Mouse (Mus musculus) stomach, embryonic 14.5 days (tissue): ENCODE results near the gene 3110082I17Rik. TPM values are rescaled to one million over a fixed set of nuclear protein-coding genes. Genes with fewer than 3 reads are reported as not detected.

Source experiments
- ATAC-seq: fragments of 200-750 bp; cut with Nextera tagmentation; 2 replicates; pipeline ENCODE4 v1.8.0; 2017; ENCODE audit warnings: low read depth, moderate TSS enrichment; ENCODE audit not compliant: insufficient number of reproducible peaks, insufficient read depth, low FRiP score
- H3K27ac ChIP-seq: fragments of 300-500 bp; sonication (generic); 2 replicates; pipeline ENCODE4 v1.5.1; 2014; ENCODE audit warnings: mild to moderate bottlenecking, low read length, moderate library complexity, mixed read lengths
- H3K27me3 ChIP-seq: fragments of 300-500 bp; sonication (generic); 2 replicates; pipeline ENCODE4 v1.6.1; 2014; ENCODE audit warnings: low read length, control low read depth, mixed read lengths; ENCODE audit not compliant: control insufficient read depth, insufficient read depth
- H3K36me3 ChIP-seq: fragments of 300-500 bp; sonication (generic); 2 replicates; pipeline ENCODE4 v1.6.1; 2014; ENCODE audit warnings: mild to moderate bottlenecking, control low read depth, low read length, moderate library complexity, mixed read lengths; ENCODE audit not compliant: control insufficient read depth, insufficient read depth
- H3K4me1 ChIP-seq: fragments of 300-500 bp; sonication (generic); 2 replicates; pipeline ENCODE4 v1.6.1; 2014; ENCODE audit warnings: low read length, control low read depth, mixed read lengths; ENCODE audit not compliant: control insufficient read depth, insufficient read depth
- H3K4me2 ChIP-seq: fragments of 300-500 bp; sonication (generic); replicated peaks from 2 replicates; pipeline ENCODE4 v1.6.1; 2014; ENCODE audit warnings: low read depth, low read length, control low read depth
- H3K4me3 ChIP-seq: fragments of 300-500 bp; sonication (generic); 2 replicates; pipeline ENCODE4 v1.5.1; 2014; ENCODE audit warnings: low read depth, low read length, control low read depth
- H3K9ac ChIP-seq: fragments of 300-500 bp; sonication (generic); replicated peaks from 2 replicates; pipeline ENCODE4 v1.6.1; 2014; ENCODE audit warnings: low read depth, mild to moderate bottlenecking, control low read depth, low read length, moderate library complexity, mixed read lengths
- H3K9me3 ChIP-seq: fragments of 300-500 bp; sonication (generic); 2 replicates; pipeline ENCODE4 v1.6.1; 2016; ENCODE audit warnings: low read depth, low read length, control low read depth; ENCODE audit not compliant: control insufficient read depth
- WGBS: fragments of 180-500 bp; shearing (Covaris S2); extraction: QIAGEN DNeasy Blood & Tissue Kit; methylation state at CpG from one replicate; pipeline ENCODE4 v1.1.7; 2014; 5-methylcytosine and 5-hydroxymethylcytosine counted together
- polyA plus RNA-seq: library from polyadenylated mRNA; unstranded; fragments of >200 nt; fragmentation: Nextera tagmentation; extraction: Ambion mirVana; gene quantifications from 2 replicates; pipeline ENCODE4 v1.2.1, GENCODE M21; 2014

The 3110082I17Rik gene
- polyA plus RNA-seq, 1 experiment from 2014 or later = 37.7 TPM

GRCm38 (mm10) chr5:139427001-139427400 lies 33.3 kb downstream of the 3110082I17Rik start:
- H3K4me2 ChIP-seq = no peak overlapping the region
- H3K9ac ChIP-seq = no peak overlapping the region
- no peaks in the 10 kb centered on the region for H3K36me3 ChIP-seq
- 84% methylated on average over 9 of the region's 9 CpGs for WGBS
- no peak overlapping the region for H3K4me3 ChIP-seq
- H3K27me3 ChIP-seq = no peaks in the 10 kb centered on the region
- H3K27ac ChIP-seq = no peak overlapping the region
- no peaks in the 10 kb centered on the region for H3K9me3 ChIP-seq
- no peak for ATAC-seq
- H3K4me1 ChIP-seq = peaks cover 17% of the 10 kb centered on the region; the same call in 1 of the 2 replicates

- H3K4me1 ChIP-seq = peaks cover 17% of the 10 kb centered on the region; the same call in 1 of the 2 replicates
- no peaks in the 10 kb centered on the region for H3K27me3 ChIP-seq
- no peak for ATAC-seq
- no peak overlapping the region for H3K9ac ChIP-seq
- H3K27ac ChIP-seq = no peak overlapping the region
- H3K36me3 ChIP-seq = no peaks in the 10 kb centered on the region
- 72% methylated on average over 9 of the region's 9 CpGs for WGBS
- no peaks in the 10 kb centered on the region for H3K9me3 ChIP-seq
- no peak overlapping the region for H3K4me3 ChIP-seq
- H3K4me2 ChIP-seq = no peak overlapping the region
Observed at GRCm38 (mm10) chr5:139425198-139425597, 35.1 kb downstream of the 3110082I17Rik start.

GRCm38 (mm10) chr5:139423026-139423865 lies 37.1 kb downstream of the 3110082I17Rik start, which contains the start of gene Gper1:
TSS of gene Gper1 (plus strand) at chr5:139423151.
- 53% methylated on average over 21 of the region's 21 CpGs for WGBS
- peak within 1 kb of the TSS; percentile 37 for H3K4me2 ChIP-seq
- H3K9me3 ChIP-seq = no peaks in the 10 kb centered on the region
- H3K36me3 ChIP-seq = no peaks in the 10 kb centered on the region
- no peaks in the 10 kb centered on the region for H3K27me3 ChIP-seq
- H3K9ac ChIP-seq = peak within 1 kb of the TSS; percentile 21
- peaks cover 20% of the 10 kb centered on the region for H3K4me1 ChIP-seq
- H3K27ac ChIP-seq = no peak within 1 kb of the TSS
- 0 out of 2 replicates have a peak, but pooled peaks have one; percentile 25 for ATAC-seq
- H3K4me3 ChIP-seq = peak within 1 kb of the TSS; percentile 22; the same call in 1 of the 2 replicates

- Histone ChIP-seq H3K27me3 (no peaks in the 10 kb centered on the region), H3K9me3 (no peaks in the 10 kb centered on the region), H3K4me3 (no peak overlapping the region), H3K9ac (no peak overlapping the region), H3K36me3 (no peaks in the 10 kb centered on the region), H3K4me2 (no peak overlapping the region), H3K27ac (no peak overlapping the region), H3K4me1 (peaks cover 20% of the 10 kb centered on the region)
- 23% methylated on average over 3 of the region's 3 CpGs for WGBS
- ATAC-seq = no peak
Observed at GRCm38 (mm10) chr5:139418633-139419032, 41.7 kb downstream of the 3110082I17Rik start.

- no peaks in the 10 kb centered on the region for H3K9me3 ChIP-seq
- no peaks in the 10 kb centered on the region for H3K27me3 ChIP-seq
- H3K9ac ChIP-seq = no peak overlapping the region
- H3K4me1 ChIP-seq = peaks cover 15% of the 10 kb centered on the region
- H3K27ac ChIP-seq = no peak overlapping the region
- WGBS = 74% methylated on average over 2 of the region's 2 CpGs
- H3K4me3 ChIP-seq = no peak overlapping the region
- no peak overlapping the region for H3K4me2 ChIP-seq
- no peak for ATAC-seq
- no peaks in the 10 kb centered on the region for H3K36me3 ChIP-seq
Observed at GRCm38 (mm10) chr5:139418110-139418509, 42.2 kb downstream of the 3110082I17Rik start.

GRCm38 (mm10) chr5:139417480-139417879 lies 42.8 kb downstream of the 3110082I17Rik start:
- no peak overlapping the region for H3K27ac ChIP-seq
- WGBS = 78% methylated on average over 3 of the region's 3 CpGs
- H3K4me2 ChIP-seq = no peak overlapping the region
- H3K27me3 ChIP-seq = no peaks in the 10 kb centered on the region
- no peak overlapping the region for H3K9ac ChIP-seq
- no peak for ATAC-seq
- no peaks in the 10 kb centered on the region for H3K36me3 ChIP-seq
- H3K4me3 ChIP-seq = no peak overlapping the region
- peaks cover 9% of the 10 kb centered on the region for H3K4me1 ChIP-seq
- no peaks in the 10 kb centered on the region for H3K9me3 ChIP-seq

GRCm38 (mm10) chr5:139416942-139417341 lies 43.4 kb downstream of the 3110082I17Rik start:
- Histone ChIP-seq H3K27me3 (no peaks in the 10 kb centered on the region), H3K36me3 (no peaks in the 10 kb centered on the region), H3K4me3 (no peak overlapping the region), H3K9ac (no peak overlapping the region), H3K27ac (no peak overlapping the region), H3K4me1 (peaks cover 5% of the 10 kb centered on the region), H3K9me3 (no peaks in the 10 kb centered on the region), H3K4me2 (no peak overlapping the region)
- no peak for ATAC-seq
- WGBS = 93% methylated on average over 4 of the region's 4 CpGs

- peaks cover 9% of the 10 kb centered on the region for H3K4me1 ChIP-seq
- H3K9me3 ChIP-seq = no peaks in the 10 kb centered on the region
- 88% methylated on average over 5 of the region's 5 CpGs for WGBS
- H3K27me3 ChIP-seq = no peaks in the 10 kb centered on the region
- no peaks in the 10 kb centered on the region for H3K36me3 ChIP-seq
- H3K4me2 ChIP-seq = no peak overlapping the region
- no peak overlapping the region for H3K27ac ChIP-seq
- H3K4me3 ChIP-seq = no peak overlapping the region
- H3K9ac ChIP-seq = no peak overlapping the region
- ATAC-seq = no peak
Observed at GRCm38 (mm10) chr5:139415001-139415400, 45.3 kb downstream of the 3110082I17Rik start.
